Mouse (Mus musculus): ENCODE data around the gene Dok5. TPM values are rescaled to one million over a fixed set of nuclear protein-coding genes. Genes with fewer than 3 reads are reported as not detected.

Dok5 gene
- polyA plus RNA-seq, 1 experiment: 0.04 TPM

DNA sequence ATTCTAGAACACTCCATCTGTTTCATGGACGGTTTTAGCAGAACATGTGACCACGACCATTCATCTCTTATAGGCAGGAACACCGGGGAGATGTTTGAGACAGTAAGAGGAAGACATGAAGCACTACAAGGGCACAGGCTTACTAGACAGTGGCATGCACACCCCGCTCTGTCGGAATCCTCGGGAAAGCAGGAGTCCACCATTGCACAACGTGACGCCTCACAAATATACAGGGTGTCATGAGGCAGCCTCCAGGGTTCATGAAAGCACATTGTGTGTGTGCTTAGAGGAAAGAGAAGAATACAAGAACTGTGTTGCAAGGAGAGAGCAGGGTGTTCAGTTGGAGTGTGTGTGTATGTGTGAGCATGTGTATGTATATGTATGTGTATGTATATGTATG lies 184.0 kb downstream of the Dok5 start:
- WGBS: 86% methylated on average over 8 of the region's 8 CpGs
- H3K4me1 ChIP-seq (ENCODE audit: control insufficient read depth, insufficient read depth, insufficient read length): no peaks in the 10 kb centered on the region
- TF ChIP-seq POLR2A (IDR thresholded peaks at IDR 0.05; ENCODE audit: low read depth, low read length) (no peak), CTCF (IDR thresholded peaks at IDR 0.05; ENCODE audit: extremely low read depth, insufficient read depth, insufficient read length, insufficient replicate concordance) (no peak)
- H3K27me3 ChIP-seq (ENCODE audit: control insufficient read depth, insufficient read depth, low read length): no peaks in the 10 kb centered on the region
- no peaks in the 10 kb centered on the region for H3K36me3 ChIP-seq (ENCODE audit: control insufficient read depth, insufficient read depth, low read length)
- no peak for DNase-seq (ENCODE audit: low read depth in 1 of 2, low spot score in 2 of 2)
- no peak overlapping the region for H3K27ac ChIP-seq (ENCODE audit: insufficient read depth, low read length)
- H3K4me3 ChIP-seq (ENCODE audit: extremely low read depth, insufficient read depth, insufficient read length): no peak overlapping the region

DNA sequence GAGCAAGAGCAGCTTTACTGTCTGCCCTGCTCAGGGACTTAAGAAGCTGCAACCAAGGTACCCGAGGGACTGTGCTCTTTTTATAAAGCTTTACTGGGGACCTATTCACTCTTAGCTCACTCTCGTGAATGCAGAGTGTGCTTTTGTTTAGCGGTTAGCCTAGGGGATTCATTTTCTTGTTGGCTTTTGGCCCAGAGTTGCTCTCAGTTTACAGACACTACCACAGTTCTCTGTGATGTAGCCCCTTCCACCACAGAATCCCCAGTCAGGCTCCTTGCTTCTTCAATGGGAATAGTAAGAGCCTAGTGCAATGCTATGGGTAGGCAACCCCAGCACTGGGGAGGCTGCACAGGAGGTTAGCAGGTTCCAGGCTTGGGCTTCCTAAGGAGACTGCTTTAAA lies 190.7 kb downstream of the Dok5 start:
- Histone ChIP-seq H3K4me1 (ENCODE audit: control insufficient read depth, insufficient read depth, insufficient read length) (no peaks in the 10 kb centered on the region), H3K36me3 (ENCODE audit: control insufficient read depth, insufficient read depth, low read length) (no peaks in the 10 kb centered on the region), H3K27me3 (ENCODE audit: control insufficient read depth, insufficient read depth, low read length) (no peaks in the 10 kb centered on the region), H3K4me3 (ENCODE audit: extremely low read depth, insufficient read depth, insufficient read length) (no peak overlapping the region), H3K27ac (ENCODE audit: insufficient read depth, low read length) (no peak overlapping the region)
- WGBS: 71% methylated on average over 3 of the region's 3 CpGs
- TF ChIP-seq CTCF (IDR thresholded peaks at IDR 0.05; ENCODE audit: extremely low read depth, insufficient read depth, insufficient read length, insufficient replicate concordance) (no peak), POLR2A (IDR thresholded peaks at IDR 0.05; ENCODE audit: low read depth, low read length) (no peak)
- DNase-seq (ENCODE audit: low read depth in 1 of 2, low spot score in 2 of 2): no peak

DNA sequence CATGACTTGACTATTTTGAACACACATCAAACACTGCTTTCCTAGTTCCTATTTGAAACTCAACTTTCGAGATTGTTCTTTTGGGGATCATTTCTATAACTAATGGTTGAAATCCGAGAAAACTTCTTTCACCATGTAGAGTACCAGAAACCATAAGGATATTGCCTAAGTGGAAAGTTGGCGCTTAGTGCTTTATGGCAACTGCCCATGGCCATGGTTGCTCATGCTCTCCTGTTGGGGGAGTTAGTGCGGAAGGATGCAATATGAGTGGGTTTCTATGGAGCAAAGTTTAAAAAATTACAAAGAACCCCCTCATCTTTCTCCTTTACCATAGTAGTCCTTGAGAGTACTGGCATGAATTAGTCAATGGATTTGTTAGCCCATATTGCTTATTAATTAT lies 192.5 kb downstream of the Dok5 start:
- Histone ChIP-seq H3K27me3 (ENCODE audit: control insufficient read depth, insufficient read depth, low read length) (no peaks in the 10 kb centered on the region), H3K27ac (ENCODE audit: insufficient read depth, low read length) (no peak overlapping the region), H3K4me3 (ENCODE audit: extremely low read depth, insufficient read depth, insufficient read length) (no peak overlapping the region), H3K4me1 (ENCODE audit: control insufficient read depth, insufficient read depth, insufficient read length) (no peaks in the 10 kb centered on the region), H3K36me3 (ENCODE audit: control insufficient read depth, insufficient read depth, low read length) (no peaks in the 10 kb centered on the region)
- WGBS: 87% methylated on average over 4 of the region's 4 CpGs
- DNase-seq (ENCODE audit: low read depth in 1 of 2, low spot score in 2 of 2): no peak
- TF ChIP-seq POLR2A (IDR thresholded peaks at IDR 0.05; ENCODE audit: low read depth, low read length): no peak
- no peak for TF ChIP-seq CTCF (IDR thresholded peaks at IDR 0.05; ENCODE audit: extremely low read depth, insufficient read depth, insufficient read length, insufficient replicate concordance)

DNA sequence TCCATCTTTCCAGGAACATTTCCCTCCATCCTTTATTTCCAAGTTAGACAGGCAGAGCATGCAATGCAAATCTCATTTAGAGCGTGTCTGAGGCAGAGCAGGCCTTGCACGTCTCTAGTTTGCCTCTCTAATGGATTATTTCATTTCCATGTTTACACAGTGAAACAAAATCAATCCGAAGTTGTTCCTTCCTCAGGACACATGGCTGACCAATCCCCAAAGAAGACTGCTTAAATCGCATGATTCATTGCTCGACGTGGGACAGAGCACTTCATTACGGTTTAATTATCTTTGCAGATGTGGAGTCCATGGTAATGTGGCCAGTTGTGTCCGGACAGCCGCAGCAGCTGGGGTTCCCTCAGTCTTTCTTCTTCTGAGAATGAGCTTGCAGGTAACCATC lies 194.6 kb downstream of the Dok5 start:
- H3K27me3 ChIP-seq (ENCODE audit: control insufficient read depth, insufficient read depth, low read length): no peaks in the 10 kb centered on the region
- no peaks in the 10 kb centered on the region for H3K4me1 ChIP-seq (ENCODE audit: control insufficient read depth, insufficient read depth, insufficient read length)
- no peak for DNase-seq (ENCODE audit: low read depth in 1 of 2, low spot score in 2 of 2)
- H3K4me3 ChIP-seq (ENCODE audit: extremely low read depth, insufficient read depth, insufficient read length): no peak overlapping the region
- H3K27ac ChIP-seq (ENCODE audit: insufficient read depth, low read length): no peak overlapping the region
- no peaks in the 10 kb centered on the region for H3K36me3 ChIP-seq (ENCODE audit: control insufficient read depth, insufficient read depth, low read length)
- no peak for TF ChIP-seq CTCF (IDR thresholded peaks at IDR 0.05; ENCODE audit: extremely low read depth, insufficient read depth, insufficient read length, insufficient replicate concordance)
- no peak for TF ChIP-seq POLR2A (IDR thresholded peaks at IDR 0.05; ENCODE audit: low read depth, low read length)
- 90% methylated on average over 9 of the region's 9 CpGs for WGBS

Other genes starting within 250 kb of the Dok5 start
- 3.0 and 4.0 TPM in 2 replicates for gene Pfdn4, start 235.4 kb upstream of the Dok5 start, polyA plus RNA-seq (2012; rRNA removed)
- not detected in 2 replicates for gene Cyp24a1, start 234.7 kb upstream of the Dok5 start, polyA plus RNA-seq (2012; rRNA removed)
- gene 4930470P17Rik, start 129.8 kb upstream of the Dok5 start, polyA plus RNA-seq (2012; rRNA removed): not detected in 2 replicates